ENCODE assay signal across 11 mouse cellular contexts in genomic region chr9:109989084-109989483, GRCm38 (mm10). TPM values are rescaled to one million over a fixed set of nuclear protein-coding genes. Genes with fewer than 3 reads are reported as not detected.
DNase-seq lines count a peak whose midpoint lies in the region; ATAC-seq lines count a peak whose summit lies in the region.
"Had no signal": no experiment of that assay in that cellular context is flagged by ENCODE, and none has a peak within 500 bp of the region (broad histone marks: within the 10 kb centered on the region; RNA-seq: fewer than 3 reads in every experiment).

No protein-coding gene starts in this region.

- H3K27me3 ChIP-seq in kidney, embryonic 15.5 days: no peaks in the 10 kb centered on the region
- H3K27me3 ChIP-seq in liver, embryonic 11.5 days (replicated peaks; ENCODE audit: control insufficient read depth, insufficient read depth, low read length): no peaks in the 10 kb centered on the region
- H3K27me3 ChIP-seq: forebrain, embryonic 13.5 days; liver, embryonic 15.5 days had no signal

- no peaks in the 10 kb centered on the region for H3K4me1 ChIP-seq in kidney, embryonic 15.5 days
- H3K4me1 ChIP-seq in liver, embryonic 11.5 days (replicated peaks; ENCODE audit: control insufficient read depth, insufficient read depth, low read length): no peaks in the 10 kb centered on the region
- H3K4me1 ChIP-seq: liver, embryonic 15.5 days had no signal

- no peaks in the 10 kb centered on the region for H3K36me3 ChIP-seq in kidney, embryonic 15.5 days
- H3K36me3 ChIP-seq in liver, embryonic 11.5 days (ENCODE audit: control insufficient read depth, insufficient read depth, low read length): no peaks in the 10 kb centered on the region
- H3K36me3 ChIP-seq: liver, embryonic 15.5 days had no signal

- DNase-seq in adrenal gland, adult (ENCODE audit: inconsistent age in 2 of 2, low spot score in 1 of 2): peak; percentile 50 to 87
- DNase-seq in adrenal gland, postnatal 4 days (ENCODE audit: low spot score in 2 of 2): no peak
- peak; percentile 18 for DNase-seq in kidney, postnatal 14 days
- peak; percentile 69 for DNase-seq in adipocyte (ENCODE audit: low spot score)
- peak; percentile 53 for DNase-seq in cerebellum, postnatal 36 days
- no peak for DNase-seq in liver, embryonic 11.5 days (ENCODE audit: low spot score)

- no peak overlapping the region for H3K4me3 ChIP-seq in kidney, embryonic 15.5 days (replicated peaks)
- no peak overlapping the region for H3K4me3 ChIP-seq in liver, embryonic 11.5 days (ENCODE audit: low read depth, low read length)
- H3K4me3 ChIP-seq: forebrain, embryonic 13.5 days; liver, embryonic 15.5 days; myocyte had no signal

- H3K9ac ChIP-seq in kidney, embryonic 15.5 days: no peak overlapping the region
- no peak overlapping the region for H3K9ac ChIP-seq in liver, embryonic 11.5 days (ENCODE audit: low read depth, low read length)
- H3K9ac ChIP-seq: forebrain, embryonic 13.5 days; liver, embryonic 15.5 days had no signal

- 90% methylated on average over 1 of the region's 1 CpGs for WGBS in kidney, embryonic 15.5 days
- WGBS in liver, embryonic 11.5 days: 81% methylated on average over 1 of the region's 1 CpGs

- H3K4me2 ChIP-seq in kidney, embryonic 15.5 days: no peak overlapping the region
- no peak overlapping the region for H3K4me2 ChIP-seq in liver, embryonic 11.5 days
- H3K4me2 ChIP-seq: forebrain, embryonic 13.5 days; liver, embryonic 15.5 days had no signal

- H3K27ac ChIP-seq in kidney, embryonic 15.5 days: no peak overlapping the region
- H3K27ac ChIP-seq in liver, embryonic 11.5 days (ENCODE audit: low read depth, low read length): no peak overlapping the region
- H3K27ac ChIP-seq: forebrain, embryonic 13.5 days; liver, embryonic 15.5 days had no signal

- no peaks in the 10 kb centered on the region for H3K9me3 ChIP-seq in kidney, embryonic 15.5 days (replicated peaks)
- H3K9me3 ChIP-seq in liver, embryonic 11.5 days (ENCODE audit: control insufficient read depth, low read length): no peaks in the 10 kb centered on the region
- H3K9me3 ChIP-seq: forebrain, embryonic 13.5 days; liver, embryonic 15.5 days had no signal

- no peak for ATAC-seq in kidney, embryonic 15.5 days (replicated peaks; ENCODE audit: low FRiP score)
- ATAC-seq in activated CD4-positive, CD25-positive, alpha-beta regulatory T cell, adult 4 months: no peak
- ATAC-seq in liver, embryonic 11.5 days (replicated peaks; ENCODE audit: low FRiP score): no peak
- ATAC-seq: forebrain, embryonic 13.5 days had no signal

RNA-seq across cellular contexts. Expression of gene Map4, which starts 57.8 kb away (rescaled TPM):
- total RNA-seq in adrenal gland, postnatal 4 days (2021): 100 to 1,000 TPM; 118 to 124 TPM
- polyA plus RNA-seq in kidney, embryonic 15.5 days (2015; fragmentation: Nextera tagmentation; extraction: Ambion mirVana): 56.2 and 62.0 TPM in 2 replicates
- polyA plus RNA-seq in activated CD4-positive, CD25-positive, alpha-beta regulatory T cell, adult 4 months (2017; shearing (Covaris generic)): 10 to 100 TPM; 40.8 to 42.7 TPM
- polyA plus RNA-seq in liver, embryonic 11.5 days (2014; fragmentation: Nextera tagmentation; extraction: Ambion mirVana): 30.4 and 33.0 TPM in 2 replicates

Comparison
In these comparisons a context has a peak if more than half of its experiments do, and no peak if none do; other contexts are left out.
1. DNase-seq: peak in adrenal gland, adult (2 of 2), kidney, postnatal 14 days (single experiment), adipocyte (single experiment) and cerebellum, postnatal 36 days (2 of 2); none in adrenal gland, postnatal 4 days (0 of 2) and liver, embryonic 11.5 days (single experiment).